ENCODE assay signal across 18 mouse cellular contexts in the genomic region with DNA sequence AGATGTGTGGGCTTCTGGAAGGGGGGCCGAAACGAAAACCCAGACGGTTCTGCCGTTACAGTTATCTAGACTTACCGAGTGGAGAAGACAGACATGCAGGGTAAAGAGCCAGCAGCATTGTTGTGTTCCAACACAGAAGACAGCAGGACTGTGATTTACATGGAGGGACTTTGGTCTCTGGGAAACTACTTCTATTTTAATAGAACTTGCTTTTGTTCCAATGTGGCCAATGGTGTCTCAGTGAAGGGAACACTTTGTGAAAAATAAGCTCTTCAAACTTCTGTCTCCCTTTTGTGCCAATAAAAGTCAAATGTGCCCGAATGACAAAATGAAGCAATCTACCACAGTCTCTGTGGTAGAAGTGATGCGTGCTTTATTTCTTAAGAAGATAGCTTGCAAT.
"Had no signal": no experiment of that assay in that cellular context is flagged by ENCODE, and none has a peak within 500 bp of the region (broad histone marks: within the 10 kb centered on the region; RNA-seq: fewer than 3 reads in every experiment).

No protein-coding gene starts in this region.

- H3K36me3 ChIP-seq: midbrain, embryonic 10.5 days; midbrain, embryonic 13.5 days; midbrain, embryonic 15.5 days; neural tube, embryonic 13.5 days; neural tube, embryonic 15.5 days; stomach, embryonic 15.5 days had no signal

- H3K27me3 ChIP-seq: midbrain, embryonic 13.5 days; midbrain, embryonic 15.5 days; neural tube, embryonic 13.5 days; neural tube, embryonic 15.5 days; stomach, embryonic 15.5 days had no signal

- DNase-seq: lung, adult 18-20 months; lung, embryonic 14.5 days; lung, postnatal 10 days; lung, postnatal 4 days; retina, postnatal 1 day; right cerebral cortex, adult 18-20 months; right cerebral cortex, postnatal 25 days; right cerebral cortex, postnatal 4 days; thymus, adult 2 months; thymus, postnatal 25 days; thymus, postnatal 4 days had no signal

- H3K4me1 ChIP-seq: midbrain, embryonic 10.5 days; midbrain, embryonic 13.5 days; midbrain, embryonic 15.5 days; neural tube, embryonic 13.5 days; neural tube, embryonic 15.5 days; stomach, embryonic 15.5 days had no signal

- H3K4me3 ChIP-seq: midbrain, embryonic 10.5 days; midbrain, embryonic 13.5 days; midbrain, embryonic 15.5 days; myocyte; neural tube, embryonic 13.5 days; neural tube, embryonic 15.5 days; stomach, embryonic 15.5 days had no signal

- ATAC-seq: midbrain, embryonic 13.5 days; midbrain, embryonic 15.5 days had no signal

- H3K9me3 ChIP-seq: midbrain, embryonic 13.5 days; midbrain, embryonic 15.5 days; neural tube, embryonic 15.5 days; stomach, embryonic 15.5 days had no signal
